Mouse (Mus musculus) liver, embryonic 14.5 days (tissue): ENCODE measurements around the gene Mindy4. TPM values are rescaled to one million over a fixed set of nuclear protein-coding genes. Genes with fewer than 3 reads are reported as not detected.

Source experiments
- ATAC-seq: fragments of 200-750 bp; cut with Nextera tagmentation; 2 replicates; pipeline ENCODE4 v1.8.0; 2017; ENCODE audit warnings: moderate number of reproducible peaks, mild to moderate bottlenecking, moderate library complexity; ENCODE audit not compliant: insufficient read depth
- DNase-seq, 3 experiments: peaks; one replicate each; pipeline ENCODE4 v3.0.0-alpha.2; 2012 to 2013; ENCODE audit warnings: low read depth in 3 of 3, low spot score in 3 of 3
- H3K27ac ChIP-seq: fragments of 300-500 bp; sonication (generic); 2 replicates; pipeline ENCODE4 v1.5.1; 2014; ENCODE audit warnings: moderate library complexity, mild to moderate bottlenecking, control low read depth, inconsistent platforms
- H3K27me3 ChIP-seq: fragments of 300-500 bp; sonication (generic); 2 replicates; pipeline ENCODE4 v1.6.1; 2014; ENCODE audit warnings: mild to moderate bottlenecking, low read length, moderate library complexity; ENCODE audit not compliant: control insufficient read depth, insufficient read depth
- H3K36me3 ChIP-seq: fragments of 300-500 bp; sonication (generic); replicated peaks from 2 replicates; pipeline ENCODE4 v1.6.1; 2014; ENCODE audit warnings: low read depth; ENCODE audit not compliant: control insufficient read depth, insufficient read depth
- H3K4me1 ChIP-seq, 2 experiments: fragments of 200-500 bp in 1 of 2; fragments of 300-500 bp in 1 of 2; sonication (generic) in 1 of 2; replicated peaks; 2 replicates each; pipeline ENCODE4 v1.6.1; 2012 to 2014; ENCODE audit warnings: antibody characterized with exemption in 1 of 2, inconsistent platforms in 1 of 2, low read length in 1 of 2; ENCODE audit not compliant: control insufficient read depth in 2 of 2, insufficient read depth in 2 of 2
- H3K4me2 ChIP-seq: fragments of 300-500 bp; sonication (generic); 2 replicates; pipeline ENCODE4 v1.6.1; 2014; ENCODE audit warnings: low read depth, mild to moderate bottlenecking, control low read depth, moderate library complexity
- H3K4me3 ChIP-seq, 2 experiments: fragments of 200-500 bp in 1 of 2; fragments of 300-500 bp in 1 of 2; sonication (generic) in 1 of 2; 2 replicates each; pipeline ENCODE4 v1.5.1; 2012 to 2014; ENCODE audit warnings: low read depth in 2 of 2, low read length in 2 of 2, mild to moderate bottlenecking in 2 of 2, control low read depth in 1 of 2, inconsistent platforms in 1 of 2, moderate library complexity in 1 of 2; ENCODE audit not compliant: insufficient read depth in 1 of 2
- H3K9ac ChIP-seq: fragments of 300-500 bp; sonication (generic); replicated peaks from 2 replicates; pipeline ENCODE4 v1.6.1; 2014; ENCODE audit warnings: mild to moderate bottlenecking, control low read depth, moderate library complexity
- H3K9me3 ChIP-seq: fragments of 300-500 bp; sonication (generic); 2 replicates; pipeline ENCODE4 v1.6.1; 2016; ENCODE audit warnings: low read length, mixed read lengths; ENCODE audit not compliant: control insufficient read depth
- CTCF ChIP-seq: IDR thresholded peaks from 2 replicates; pipeline ENCODE4 v1.5.1; 2016; ENCODE audit warnings: antibody characterized with exemption, low read depth, control low read depth
- EP300 ChIP-seq: IDR thresholded peaks from 2 replicates; pipeline ENCODE4 v1.6.1; 2016; ENCODE audit warnings: antibody characterized with exemption, low read depth
- WGBS: fragments of 180-500 bp; shearing (Covaris S2); extraction: QIAGEN DNeasy Blood & Tissue Kit; methylation state at CpG from one replicate; pipeline ENCODE4 v1.1.7; 2014; ENCODE audit not compliant: insufficient replicate concordance; 5-methylcytosine and 5-hydroxymethylcytosine counted together
- polyA plus RNA-seq, 2 experiments: library from polyadenylated mRNA; depleted of rRNA in 1 of 2; stranded (reverse) in 1 of 2; unstranded in 1 of 2; fragments of >200 nt; fragmentation: Nextera tagmentation in 1 of 2; extraction: Ambion mirVana in 1 of 2; gene quantifications; 2 replicates each; pipeline versions ENCODE4 v1.2.1 to v1.2.3; 2012 to 2014

Mindy4 gene
- polyA plus RNA-seq, 2 experiments = 0.58 to 0.99 TPM

- Histone ChIP-seq H3K9me3 (no peaks in the 10 kb centered on the region), H3K36me3 (no peaks in the 10 kb centered on the region), H3K27ac (no peak overlapping the region), H3K4me2 (no peak overlapping the region), H3K27me3 (no peaks in the 10 kb centered on the region), H3K9ac (no peak overlapping the region), H3K4me1 (peaks cover 12 to 21% of the 10 kb centered on the region in 2 experiments), H3K4me3 (no peak overlapping the region)
- DNase-seq (no peak), ATAC-seq (no peak)
- WGBS = 56% methylated on average over 5 of the region's 5 CpGs
- no peak for TF ChIP-seq CTCF
Measured at GRCm38 (mm10) chr6:55311962-55312361, 108.8 kb downstream of the Mindy4 start.

GRCm38 (mm10) chr6:55313893-55314292, 110.7 kb downstream of the Mindy4 start:
- DNase-seq (no peak), ATAC-seq (peak; percentile 78)
- 18% methylated on average over 4 of the region's 4 CpGs for WGBS
- Histone ChIP-seq H3K27me3 (no peaks in the 10 kb centered on the region), H3K4me2 (no peak overlapping the region), H3K4me1 (peaks cover 12 to 21% of the 10 kb centered on the region in 2 experiments), H3K9me3 (no peaks in the 10 kb centered on the region), H3K9ac (no peak overlapping the region), H3K36me3 (no peaks in the 10 kb centered on the region), H3K27ac (no peak overlapping the region; the same call in 1 of the 2 replicates), H3K4me3 (no peak overlapping the region)
- TF ChIP-seq EP300 (peak; percentile 77), CTCF (no peak)

- H3K9ac ChIP-seq = no peak overlapping the region
- H3K27ac ChIP-seq = no peak overlapping the region
- H3K4me1 ChIP-seq = peaks cover 16 to 25% of the 10 kb centered on the region in 2 experiments
- TF ChIP-seq CTCF (no peak), EP300 (no peak)
- no peaks in the 10 kb centered on the region for H3K36me3 ChIP-seq
- ATAC-seq = no peak
- no peak overlapping the region for H3K4me2 ChIP-seq
- H3K9me3 ChIP-seq = no peaks in the 10 kb centered on the region
- 85% methylated on average over 8 of the region's 8 CpGs for WGBS
- no peak for DNase-seq
- no peak overlapping the region for H3K4me3 ChIP-seq
- H3K27me3 ChIP-seq = no peaks in the 10 kb centered on the region
Measured at GRCm38 (mm10) chr6:55314628-55315027, 111.4 kb downstream of the Mindy4 start.

- Histone ChIP-seq H3K27me3 (no peaks in the 10 kb centered on the region), H3K27ac (no peak overlapping the region)
Measured at GRCm38 (mm10) chr6:55318597-55318996, 115.4 kb downstream of the Mindy4 start.

GRCm38 (mm10) chr6:55319585-55320551, 116.7 kb downstream of the Mindy4 start:
- peak overlapping the region; percentile 21 for H3K27ac ChIP-seq
- TF ChIP-seq EP300 = no peak
- TF ChIP-seq CTCF = no peak
- no peak overlapping the region for H3K4me2 ChIP-seq
- ATAC-seq (no peak), DNase-seq (no peak)
- H3K9me3 ChIP-seq = no peaks in the 10 kb centered on the region
- no peak overlapping the region for H3K9ac ChIP-seq
- WGBS = 72% methylated on average over 14 of the region's 14 CpGs
- H3K4me1 ChIP-seq = peaks cover 50 to 55% of the 10 kb centered on the region in 2 experiments
- H3K36me3 ChIP-seq = no peaks in the 10 kb centered on the region
- no peak overlapping the region for H3K4me3 ChIP-seq
- H3K27me3 ChIP-seq = no peaks in the 10 kb centered on the region

More at GRCm38 (mm10) chr6:55318597-55318996, 115.4 kb downstream of the Mindy4 start:
- DNase-seq (no peak), ATAC-seq (no peak)
- Histone ChIP-seq H3K9me3 (no peaks in the 10 kb centered on the region), H3K36me3 (no peaks in the 10 kb centered on the region), H3K4me3 (no peak overlapping the region), H3K4me1 (peaks cover 47 to 55% of the 10 kb centered on the region in 2 experiments), H3K9ac (no peak overlapping the region), H3K4me2 (no peak overlapping the region)
- no peak for TF ChIP-seq EP300
- TF ChIP-seq CTCF = no peak
- 73% methylated on average over 3 of the region's 3 CpGs for WGBS
